Mouse (Mus musculus): Measurements from ENCODE around the gene Jak3.
A peak's percentile ranks its signal among the peaks of the same experiment; 100 is the strongest.

Gene Jak3

GRCm38 (mm10) chr8:71665331-71666130, 10.6 kb upstream of the Jak3 start:
- DNase-seq (ENCODE audit: low spot score) = peak; percentile 49

- DNase-seq (ENCODE audit: low spot score) = no peak
Observed at GRCm38 (mm10) chr8:71666855-71667254, 9.2 kb upstream of the Jak3 start.

GRCm38 (mm10) chr8:71667256-71667655, 8.8 kb upstream of the Jak3 start:
- DNase-seq (ENCODE audit: low spot score) = no peak

GRCm38 (mm10) chr8:71668220-71668975, 7.7 kb upstream of the Jak3 start:
- DNase-seq (ENCODE audit: low spot score) = no peak

- no peak for DNase-seq (ENCODE audit: low spot score)
Observed at GRCm38 (mm10) chr8:71670198-71670597, 5.9 kb upstream of the Jak3 start.

GRCm38 (mm10) chr8:71670621-71671548, 5.2 kb upstream of the Jak3 start:
- no peak for DNase-seq (ENCODE audit: low spot score)

- peak; percentile 86 for DNase-seq (ENCODE audit: low spot score)
Observed at GRCm38 (mm10) chr8:71671549-71671965, 4.5 kb upstream of the Jak3 start, which contains the start of gene Unc13a. Gene Unc13a, minus strand, starts transcription at chr8:71671757.

- DNase-seq (ENCODE audit: low spot score) = no peak
Observed at GRCm38 (mm10) chr8:71672168-71672735, 3.8 kb upstream of the Jak3 start.

- no peak for DNase-seq (ENCODE audit: low spot score)
Observed at GRCm38 (mm10) chr8:71674071-71674470, 2.0 kb upstream of the Jak3 start.

- DNase-seq (ENCODE audit: low spot score) = no peak
Observed at GRCm38 (mm10) chr8:71675456-71676019, 558 bp upstream of the Jak3 start.

- no peak for DNase-seq (ENCODE audit: low spot score)
Observed at GRCm38 (mm10) chr8:71676803-71677202, 707 bp downstream of the Jak3 start.

- DNase-seq (ENCODE audit: low spot score) = no peak
Observed at GRCm38 (mm10) chr8:71677555-71677954, 1.5 kb downstream of the Jak3 start.

GRCm38 (mm10) chr8:71678216-71678615, 2.1 kb downstream of the Jak3 start:
- no peak for DNase-seq (ENCODE audit: low spot score)

- DNase-seq (ENCODE audit: low spot score) = no peak
Observed at GRCm38 (mm10) chr8:71679116-71679515, 3.0 kb downstream of the Jak3 start.

GRCm38 (mm10) chr8:71679550-71680168, 3.6 kb downstream of the Jak3 start:
- no peak for DNase-seq (ENCODE audit: low spot score)

- no peak for DNase-seq (ENCODE audit: low spot score)
Observed at GRCm38 (mm10) chr8:71680471-71680870, 4.4 kb downstream of the Jak3 start.

- no peak for DNase-seq (ENCODE audit: low spot score)
Observed at GRCm38 (mm10) chr8:71681369-71681915, 5.3 kb downstream of the Jak3 start.

GRCm38 (mm10) chr8:71682832-71683231, 6.7 kb downstream of the Jak3 start:
- no peak for DNase-seq (ENCODE audit: low spot score)

GRCm38 (mm10) chr8:71684701-71685100, 8.6 kb downstream of the Jak3 start:
- no peak for DNase-seq (ENCODE audit: low spot score)

GRCm38 (mm10) chr8:71685573-71685972, 9.5 kb downstream of the Jak3 start:
- DNase-seq (ENCODE audit: low spot score) = no peak
